Mouse (Mus musculus): ENCODE results near the gene Ccdc88c.

Gene Ccdc88c

GRCm38 (mm10) chr12:100996378-100996898 lies 32.4 kb downstream of the Ccdc88c start:
- peak in 1 of 2 experiments; percentile 67 for DNase-seq (ENCODE audit: low spot score in 2 of 2)

DNA sequence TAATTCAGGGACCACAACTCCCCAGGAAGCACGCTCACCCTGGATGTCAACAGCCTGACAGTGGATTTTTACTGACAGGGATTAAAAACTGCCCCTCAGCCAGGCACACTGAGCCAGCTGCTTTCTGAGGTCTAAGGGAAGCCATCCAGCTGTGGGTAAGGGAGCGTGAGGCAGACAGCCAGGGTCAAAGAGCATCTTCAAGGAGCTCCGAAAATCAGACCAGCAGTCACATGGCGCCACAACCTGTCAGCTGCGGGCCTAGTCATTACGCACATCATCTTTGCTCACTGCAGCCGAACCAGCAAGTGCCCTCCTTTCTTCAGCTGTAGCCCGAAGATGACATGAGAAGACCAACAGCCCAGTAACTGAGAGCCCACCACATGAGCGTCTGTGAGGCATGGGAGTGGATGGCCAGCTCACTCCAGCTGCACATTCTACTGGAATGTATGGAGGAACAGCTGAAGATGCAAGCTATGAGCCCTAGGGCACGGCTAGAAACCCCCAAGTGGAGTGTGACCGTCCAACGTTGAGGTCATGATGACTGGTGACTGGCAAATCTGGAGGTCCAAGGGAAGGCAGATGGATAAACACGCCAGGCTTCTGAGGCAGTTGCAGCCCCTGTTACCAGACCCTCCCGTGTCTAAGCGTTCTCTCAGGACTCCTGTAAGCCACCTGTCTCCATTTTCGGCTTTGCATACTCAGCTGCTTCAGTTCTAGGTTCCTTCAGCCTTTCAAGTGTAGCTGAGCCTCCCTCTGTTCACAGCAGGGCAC lies 33.1 kb downstream of the Ccdc88c start:
- no peak for DNase-seq (ENCODE audit: low spot score in 2 of 2)

DNA sequence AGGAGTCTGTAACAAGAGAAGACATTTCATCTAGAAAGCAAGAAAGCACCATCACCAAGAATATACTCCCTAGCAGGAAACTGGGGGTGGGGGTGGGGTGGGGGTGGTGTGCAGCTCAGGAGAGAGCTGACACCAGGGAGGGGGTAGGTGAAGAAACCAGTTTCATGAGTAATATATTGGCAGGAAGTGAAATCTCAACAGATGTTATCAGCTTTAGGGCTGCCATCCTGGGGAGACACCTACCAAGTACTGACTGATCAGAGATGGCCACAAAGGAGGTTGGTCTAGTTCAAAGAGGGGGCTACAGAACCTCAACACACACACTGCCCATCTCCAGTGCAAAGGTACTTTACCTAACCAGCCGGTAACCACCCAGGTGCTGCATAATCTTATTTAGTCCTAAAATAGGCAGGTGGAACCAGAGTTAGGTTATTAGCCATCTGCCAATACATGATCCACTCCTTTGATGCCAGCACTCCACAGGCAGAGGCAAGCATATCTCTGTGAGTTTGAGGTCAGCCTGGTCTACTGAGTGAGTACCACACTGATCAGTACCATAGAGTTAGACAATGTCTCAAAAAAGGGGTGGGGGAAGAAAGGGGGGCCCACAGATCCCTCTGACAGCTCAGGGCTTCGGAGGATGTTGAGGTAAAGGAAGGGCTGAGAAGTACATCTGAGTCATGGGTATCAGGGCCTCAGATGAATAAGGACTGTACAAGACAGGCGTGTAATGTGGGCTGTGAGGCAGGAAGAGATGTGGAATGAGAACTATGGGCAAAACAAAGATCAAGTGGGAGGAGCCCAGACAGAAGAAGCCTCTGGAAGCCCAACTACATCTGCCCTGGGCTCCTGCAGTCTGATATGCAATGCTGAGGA lies 34.5 kb downstream of the Ccdc88c start:
- DNase-seq (ENCODE audit: low spot score in 2 of 2): no peak

DNA sequence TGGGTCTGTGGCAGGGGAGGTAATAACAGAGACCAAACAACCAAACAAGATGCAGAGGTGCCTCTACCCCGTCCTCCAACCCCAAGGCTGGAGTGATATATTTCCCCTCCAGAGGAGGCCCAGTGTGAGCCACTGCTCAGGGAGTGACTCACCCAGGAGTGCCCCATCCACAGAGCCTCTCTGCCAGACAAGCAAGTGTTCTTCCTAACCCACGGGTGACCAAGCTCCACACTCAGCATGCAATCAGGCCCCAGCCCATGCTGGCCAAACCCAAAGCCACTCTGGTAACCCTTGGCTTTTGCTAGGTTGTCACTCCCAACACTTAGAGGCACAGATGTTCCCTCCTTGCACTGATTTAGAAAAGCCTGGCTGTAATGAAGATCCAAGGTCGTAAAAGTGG lies 35.7 kb downstream of the Ccdc88c start:
- DNase-seq (ENCODE audit: low spot score in 2 of 2): no peak

- no peak for DNase-seq (ENCODE audit: low spot score in 2 of 2)
Observed at GRCm38 (mm10) chr12:100992505-100992904, 36.4 kb downstream of the Ccdc88c start.

- DNase-seq (ENCODE audit: low spot score in 2 of 2): no peak
Observed at GRCm38 (mm10) chr12:100991119-100991518, 37.7 kb downstream of the Ccdc88c start.

- no peak for DNase-seq (ENCODE audit: low spot score in 2 of 2)
Observed at GRCm38 (mm10) chr12:100990291-100990690, 38.6 kb downstream of the Ccdc88c start.

DNA sequence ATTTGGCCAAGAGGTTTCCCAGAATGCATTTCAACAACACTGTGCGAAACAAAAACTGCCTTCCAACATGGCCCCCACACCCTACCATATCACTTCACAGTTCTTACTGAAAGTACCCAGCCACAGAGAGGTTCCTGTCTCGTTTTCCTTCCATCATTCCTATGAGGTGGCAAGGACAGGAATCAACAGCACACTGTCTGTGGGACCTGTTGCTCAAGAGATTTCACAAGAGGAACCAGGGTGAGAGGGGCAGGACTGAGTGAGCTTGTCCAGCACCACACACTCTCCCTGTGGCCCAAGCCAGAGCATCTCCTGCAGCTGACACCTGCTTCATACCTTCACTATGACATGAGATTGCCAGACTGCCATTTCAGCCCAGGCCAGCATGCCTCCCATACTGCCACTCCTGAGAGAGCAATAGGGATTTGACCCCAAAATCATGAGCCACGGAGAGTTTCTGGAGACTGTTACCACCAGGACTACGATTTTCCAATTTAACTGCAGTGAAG lies 39.0 kb downstream of the Ccdc88c start:
- no peak for DNase-seq (ENCODE audit: low spot score in 2 of 2)

GRCm38 (mm10) chr12:100988324-100989130 lies 40.3 kb downstream of the Ccdc88c start:
- peak; percentile 76 to 85 for DNase-seq (ENCODE audit: low spot score in 2 of 2)

DNA sequence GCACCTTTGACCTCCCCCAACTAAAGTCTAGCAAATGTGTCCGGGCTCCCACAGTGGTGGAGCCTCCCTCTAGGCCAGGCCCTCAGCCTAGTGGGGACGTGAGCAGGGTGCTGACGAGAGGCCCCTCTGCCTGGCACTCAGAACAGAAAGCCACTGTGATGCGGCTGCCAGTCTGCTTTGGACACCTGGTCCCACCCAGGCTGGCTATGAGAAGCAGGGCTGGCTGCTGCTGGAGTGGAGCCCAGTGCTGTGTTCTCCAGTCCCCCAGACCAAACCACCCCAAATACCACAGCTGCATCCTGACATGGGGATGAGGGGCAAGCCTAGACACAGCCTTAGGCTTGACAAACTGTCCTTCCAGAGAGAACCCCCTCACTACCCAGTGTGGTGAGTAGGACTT lies 42.4 kb downstream of the Ccdc88c start:
- peak; percentile 84 to 88 for DNase-seq (ENCODE audit: low spot score in 2 of 2)

- no peak for DNase-seq (ENCODE audit: low spot score in 2 of 2)
Observed at GRCm38 (mm10) chr12:100985793-100986157, 43.1 kb downstream of the Ccdc88c start.

DNA sequence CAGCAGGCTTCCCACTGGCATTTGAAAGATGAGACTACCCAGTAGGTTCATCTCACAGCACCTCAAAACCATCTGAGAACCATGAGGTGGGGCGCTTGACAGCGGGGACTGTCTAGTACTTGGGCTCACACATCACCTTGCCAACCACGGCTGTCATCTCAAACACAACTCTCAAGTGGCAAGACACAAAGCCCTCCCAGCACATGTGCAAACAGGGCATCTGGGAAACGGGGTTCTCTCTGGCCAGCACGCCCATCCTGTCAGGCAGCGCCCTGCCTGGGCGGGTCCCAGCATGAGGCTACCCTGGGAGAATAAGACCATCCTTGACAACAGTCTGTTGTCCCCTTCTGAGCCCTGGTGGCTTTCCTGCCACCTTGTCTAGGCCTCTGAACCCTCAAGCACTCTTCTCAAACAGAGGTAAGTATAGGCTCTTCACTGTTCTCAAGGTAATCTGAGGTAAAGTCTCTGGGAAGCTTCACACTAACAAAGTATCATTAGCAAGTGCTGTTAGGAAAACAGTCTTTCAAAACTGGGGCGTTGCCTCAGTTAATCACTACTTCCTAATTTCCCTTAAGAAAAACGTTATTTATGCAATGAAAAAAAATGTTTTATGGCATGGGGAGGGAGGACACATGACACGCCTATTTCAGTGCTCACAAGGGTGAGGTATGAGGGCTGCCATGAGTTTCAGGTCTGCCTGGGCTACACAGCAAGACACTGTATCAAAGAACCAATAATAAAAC lies 43.6 kb downstream of the Ccdc88c start:
- DNase-seq (ENCODE audit: low spot score in 2 of 2): no peak

- DNase-seq (ENCODE audit: low spot score in 2 of 2): peak in 1 of 2 experiments; percentile 56
Observed at GRCm38 (mm10) chr12:100983565-100983964, 45.3 kb downstream of the Ccdc88c start.

DNA sequence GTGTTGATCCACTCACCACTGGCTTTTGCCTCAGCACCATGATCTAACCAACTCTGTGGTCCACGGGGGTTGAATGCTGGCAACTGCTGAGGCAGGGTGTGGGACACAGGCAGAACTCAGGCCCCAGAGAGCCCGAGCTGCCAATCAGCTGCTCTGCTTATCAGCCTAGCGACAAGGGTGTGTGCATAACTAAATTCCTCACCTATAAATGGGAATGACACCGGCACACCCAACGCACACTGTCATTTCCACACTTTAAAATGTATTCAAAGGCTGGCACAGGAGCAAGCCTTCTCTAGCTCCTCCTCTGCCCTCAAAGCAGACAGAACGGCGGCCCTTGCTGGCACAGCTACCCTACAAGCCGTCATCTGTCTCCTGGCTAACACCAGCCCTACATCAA lies 46.6 kb downstream of the Ccdc88c start:
- no peak for DNase-seq (ENCODE audit: low spot score in 2 of 2)

- DNase-seq (ENCODE audit: low spot score in 2 of 2): peak; percentile 68 to 75
Observed at GRCm38 (mm10) chr12:100980551-100981008, 48.3 kb downstream of the Ccdc88c start.

DNA sequence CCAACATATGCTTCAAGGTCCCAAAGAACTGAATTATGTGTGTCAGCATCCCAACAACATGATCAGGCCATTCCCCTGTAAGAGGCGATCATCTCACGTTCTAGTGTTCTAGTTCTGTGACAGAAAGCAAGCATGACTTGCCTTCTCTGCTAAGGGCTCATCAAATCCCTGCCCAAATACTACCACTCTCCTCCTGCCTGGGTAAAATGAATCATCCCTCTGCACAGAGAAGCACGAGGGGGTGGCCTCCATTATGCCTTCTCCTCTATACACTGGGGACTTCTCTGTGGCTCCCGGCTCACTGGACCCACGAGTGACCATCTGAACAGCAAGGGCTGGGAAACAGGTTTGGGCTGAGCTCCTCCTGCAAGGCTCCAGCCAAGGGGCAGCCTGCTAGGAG lies 49.2 kb downstream of the Ccdc88c start:
- DNase-seq (ENCODE audit: low spot score in 2 of 2): no peak

- no peak for DNase-seq (ENCODE audit: low spot score in 2 of 2)
Observed at GRCm38 (mm10) chr12:100977958-100978725, 50.7 kb downstream of the Ccdc88c start.

GRCm38 (mm10) chr12:100977551-100977950 lies 51.3 kb downstream of the Ccdc88c start:
- no peak for DNase-seq (ENCODE audit: low spot score in 2 of 2)

GRCm38 (mm10) chr12:100969808-100970207 lies 59.0 kb downstream of the Ccdc88c start:
- no peak for DNase-seq (ENCODE audit: low spot score in 2 of 2)

- DNase-seq (ENCODE audit: low spot score in 2 of 2): no peak
Observed at GRCm38 (mm10) chr12:100967383-100967782, 61.5 kb downstream of the Ccdc88c start.

Measured in right cerebral cortex, postnatal 10 days (tissue).